Mouse (Mus musculus): ENCODE results near the gene Kcnab2.

DNA sequence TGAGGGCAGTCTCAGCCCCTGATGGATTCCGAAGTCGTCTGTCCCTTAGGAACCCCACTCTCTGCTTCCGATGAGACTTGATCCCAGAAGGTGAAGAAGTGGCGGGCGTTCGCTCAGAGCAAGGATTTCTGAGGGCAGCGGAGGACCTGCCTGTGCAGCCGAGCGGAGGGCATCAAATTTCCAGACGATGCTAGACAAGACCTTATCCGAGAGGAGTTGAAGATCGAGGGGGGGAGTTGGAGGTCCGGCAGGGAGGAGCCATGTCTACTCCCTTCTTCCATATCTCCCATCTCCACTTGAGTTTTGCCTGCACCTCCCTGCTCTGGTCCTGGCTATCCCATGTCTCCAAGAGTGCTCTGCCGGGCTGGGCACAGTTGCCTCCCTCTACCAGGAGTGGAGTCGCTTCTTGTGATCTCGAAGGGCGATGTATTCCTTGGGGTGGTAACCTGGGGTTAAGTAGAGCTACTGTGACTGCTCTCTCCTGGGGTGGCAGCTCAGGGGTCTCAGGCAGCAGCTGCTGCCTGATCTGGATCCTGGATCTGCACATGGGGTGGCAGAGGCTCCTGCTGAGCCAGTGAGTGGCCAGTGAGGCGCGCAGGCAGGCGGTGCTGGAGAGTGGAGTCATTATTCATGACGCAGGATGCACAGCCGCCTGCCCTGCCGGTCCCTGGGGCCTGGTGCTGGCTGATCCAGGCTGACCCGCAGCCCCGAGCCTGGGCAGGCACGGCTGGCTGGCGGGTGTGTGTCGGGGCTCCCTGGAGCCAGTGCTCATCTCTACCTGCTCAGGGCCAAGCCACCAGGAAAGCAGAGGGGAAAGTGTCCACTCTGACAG is 59.2 kb downstream of the Kcnab2 start:
- TF ChIP-seq CTCF (IDR thresholded peaks at IDR 0.05; ENCODE audit: borderline replicate concordance, control insufficient read depth, extremely low read depth, insufficient read depth, low read length, poor library complexity) (no peak), POLR2A (IDR thresholded peaks at IDR 0.05; ENCODE audit: control insufficient read depth, extremely low read depth, insufficient read depth, low read length, poor library complexity) (no peak)
